Mouse (Mus musculus) CH12.LX (cell line): Measurements from ENCODE around the gene Slc26a3.

Experiments used
- MAX ChIP-seq: IDR thresholded peaks from 2 replicates; pipeline ENCODE4 v1.6.1; 2011; ENCODE audit warnings: low read length, improper control_type of control experiment
- POLR2A ChIP-seq: IDR thresholded peaks from 2 replicates; pipeline ENCODE4 v1.6.1; 2011; ENCODE audit warnings: low read depth, mild to moderate bottlenecking, improper control_type of control experiment, low read length

- no peak for TF ChIP-seq POLR2A
- TF ChIP-seq MAX, result no peak
Observed at GRCm38 (mm10) chr12:31520119-31520518, 129.4 kb downstream of the Slc26a3 start.
